Comparison of ENCODE assay signal across 11 mouse cellular contexts in genomic region chr11:69683576-69683975, GRCm38 (mm10). TPM values are rescaled to one million over a fixed set of nuclear protein-coding genes. Genes with fewer than 3 reads are reported as not detected.
DNase-seq lines count a peak whose midpoint lies in the region; ATAC-seq and TF ChIP-seq lines count a peak whose summit lies in the region.
"Had no signal": no experiment of that assay in that cellular context is flagged by ENCODE, and none has a peak within 500 bp of the region (broad histone marks: within the 10 kb centered on the region; RNA-seq: fewer than 3 reads in every experiment).

No protein-coding gene starts in this region.

- 0 out of 2 replicates have a peak, but pooled peaks cover 13% of the 10 kb centered on the region for H3K27me3 ChIP-seq in forebrain, embryonic 10.5 days (ENCODE audit: poor library complexity, severe bottlenecking)
- peaks cover 17% of the 10 kb centered on the region; the same call in 1 of the 2 replicates for H3K27me3 ChIP-seq in forebrain, embryonic 12.5 days
- no peaks in the 10 kb centered on the region for H3K27me3 ChIP-seq in intestine, embryonic 14.5 days (replicated peaks; ENCODE audit: control insufficient read depth, insufficient read depth, low read length)
- no peaks in the 10 kb centered on the region for H3K27me3 ChIP-seq in midbrain, postnatal 0 days (ENCODE audit: insufficient read depth, low read length)

- WGBS in forebrain, embryonic 10.5 days: 84% methylated on average over 7 of the region's 7 CpGs
- WGBS in forebrain, embryonic 12.5 days: 87% methylated on average over 7 of the region's 7 CpGs
- 82% methylated on average over 7 of the region's 7 CpGs for WGBS in intestine, embryonic 14.5 days
- WGBS in midbrain, postnatal 0 days: 81% methylated on average over 7 of the region's 7 CpGs

- DNase-seq in forebrain, embryonic 10.5 days (ENCODE audit: extremely low spot score, low spot score): no peak
- no peak for DNase-seq in layer of hippocampus, adult 2 months (ENCODE audit: low spot score in 2 of 2)
- DNase-seq in layer of hippocampus, adult 9-11 months: no peak
- no peak for DNase-seq in intestine, embryonic 14.5 days (ENCODE audit: low spot score)
- DNase-seq in midbrain, postnatal 0 days (ENCODE audit: low spot score): no peak
- no peak for DNase-seq in thymus, postnatal 10 days (ENCODE audit: low spot score in 2 of 2)
- no peak for DNase-seq in adrenal gland, adult 2 months
- DNase-seq: kidney, postnatal 10 days had no signal

- H3K36me3 ChIP-seq in forebrain, embryonic 10.5 days (replicated peaks): peaks cover 21% of the 10 kb centered on the region
- H3K36me3 ChIP-seq in forebrain, embryonic 12.5 days (replicated peaks): peaks cover 18% of the 10 kb centered on the region
- peaks cover 13% of the 10 kb centered on the region for H3K36me3 ChIP-seq in intestine, embryonic 14.5 days (ENCODE audit: control insufficient read depth, insufficient read depth, low read length)
- H3K36me3 ChIP-seq in midbrain, postnatal 0 days (ENCODE audit: insufficient read depth, low read length): 0 out of 2 replicates have a peak, but pooled peaks cover 7% of the 10 kb centered on the region

- no peak for TF ChIP-seq CTCF in layer of hippocampus, adult 2 months (conservative IDR thresholded peaks at IDR 0.05)
- TF ChIP-seq CTCF in midbrain, postnatal 0 days (IDR thresholded peaks at IDR 0.05): no peak

- no peaks in the 10 kb centered on the region for H3K9me3 ChIP-seq in forebrain, embryonic 10.5 days
- H3K9me3 ChIP-seq in forebrain, embryonic 12.5 days: no peaks in the 10 kb centered on the region
- H3K9me3 ChIP-seq in intestine, embryonic 14.5 days (ENCODE audit: control insufficient read depth, low read length): no peaks in the 10 kb centered on the region
- H3K9me3 ChIP-seq in midbrain, postnatal 0 days (ENCODE audit: low read length): no peaks in the 10 kb centered on the region
- H3K9me3 ChIP-seq: megakaryocyte, embryonic 14.5 days had no signal

- ATAC-seq in forebrain, embryonic 12.5 days (ENCODE audit: low FRiP score): no peak
- ATAC-seq in intestine, embryonic 14.5 days (replicated peaks; ENCODE audit: low FRiP score, low TSS enrichment, low read depth): no peak
- ATAC-seq in midbrain, postnatal 0 days (ENCODE audit: low FRiP score): no peak

- H3K27ac ChIP-seq in forebrain, embryonic 10.5 days: peak overlapping the region; percentile 91
- H3K27ac ChIP-seq in forebrain, embryonic 12.5 days: no peak overlapping the region
- H3K27ac ChIP-seq in layer of hippocampus, adult 2 months: peak overlapping the region; percentile 95
- 0 out of 2 replicates have a peak overlapping the region, but pooled peaks have one; percentile 92 for H3K27ac ChIP-seq in intestine, embryonic 14.5 days (ENCODE audit: low read depth)
- H3K27ac ChIP-seq in midbrain, postnatal 0 days (ENCODE audit: low read depth, low read length): peak overlapping the region; percentile 83

- H3K9ac ChIP-seq in forebrain, embryonic 12.5 days: no peak overlapping the region
- H3K9ac ChIP-seq in intestine, embryonic 14.5 days (ENCODE audit: low read length): no peak overlapping the region; the same call in 1 of the 2 replicates
- no peak overlapping the region for H3K9ac ChIP-seq in midbrain, postnatal 0 days (replicated peaks; ENCODE audit: low read length, poor library complexity, severe bottlenecking)

- no peak overlapping the region for H3K4me2 ChIP-seq in forebrain, embryonic 12.5 days
- H3K4me2 ChIP-seq in intestine, embryonic 14.5 days (ENCODE audit: low read length): peak overlapping the region; percentile 92; the same call in 1 of the 2 replicates
- peak overlapping the region; percentile 55; the same call in 1 of the 2 replicates for H3K4me2 ChIP-seq in midbrain, postnatal 0 days (ENCODE audit: low read depth, low read length, poor library complexity, severe bottlenecking)

- H3K4me3 ChIP-seq in forebrain, embryonic 10.5 days: no peak overlapping the region
- no peak overlapping the region for H3K4me3 ChIP-seq in forebrain, embryonic 12.5 days (replicated peaks)
- H3K4me3 ChIP-seq in layer of hippocampus, adult 2 months: no peak overlapping the region
- no peak overlapping the region for H3K4me3 ChIP-seq in intestine, embryonic 14.5 days (ENCODE audit: low read depth, low read length)
- H3K4me3 ChIP-seq in midbrain, postnatal 0 days (ENCODE audit: low read depth, low read length): no peak overlapping the region; the same call in 1 of the 2 replicates

- peaks cover 61% of the 10 kb centered on the region for H3K4me1 ChIP-seq in forebrain, embryonic 10.5 days
- peaks cover 36% of the 10 kb centered on the region for H3K4me1 ChIP-seq in forebrain, embryonic 12.5 days
- peaks cover 30% of the 10 kb centered on the region for H3K4me1 ChIP-seq in intestine, embryonic 14.5 days (replicated peaks; ENCODE audit: control insufficient read depth, insufficient read depth, low read length)
- peaks cover 11% of the 10 kb centered on the region for H3K4me1 ChIP-seq in midbrain, postnatal 0 days (ENCODE audit: insufficient read depth, low read length)

RNA-seq across cellular contexts. Expression of gene Senp3, which starts 1.7 kb away (rescaled TPM):
- 127 and 128 TPM in 2 replicates for polyA plus RNA-seq in forebrain, embryonic 10.5 days (2016; fragmentation: Nextera tagmentation; extraction: Ambion mirVana)
- 106 and 119 TPM in 2 replicates for polyA plus RNA-seq in forebrain, embryonic 12.5 days (2016; fragmentation: Nextera tagmentation; extraction: Ambion mirVana)
- 100 to 1,000 TPM; 108 to 132 TPM for total RNA-seq in layer of hippocampus, adult 2 months (2021)
- 79.1 and 90.8 TPM in 2 replicates for polyA plus RNA-seq in intestine, embryonic 14.5 days (2014; fragmentation: Nextera tagmentation; extraction: Ambion mirVana)
- total RNA-seq in midbrain, postnatal 0 days (2014; rRNA removed): 81.7 and 89.2 TPM in 2 replicates
- polyA plus RNA-seq in midbrain, postnatal 0 days (2015; fragmentation: Nextera tagmentation; extraction: Ambion mirVana): 70.3 and 74.0 TPM in 2 replicates
- 10 to 100 TPM; 65.5 to 75.5 TPM for total RNA-seq in adrenal gland, adult 2 months (2021)
- polyA plus RNA-seq in adrenal gland, adult 2 months (2012; rRNA removed): 34.3 and 37.5 TPM in 2 replicates

RNA-seq across cellular contexts. Expression of gene Tnfsf13, which starts 2.0 kb away (rescaled TPM):
- 0.20 TPM in 1 of 2 replicates, not detected in the other for polyA plus RNA-seq in forebrain, embryonic 10.5 days (2016; fragmentation: Nextera tagmentation; extraction: Ambion mirVana)
- polyA plus RNA-seq in forebrain, embryonic 12.5 days (2016; fragmentation: Nextera tagmentation; extraction: Ambion mirVana): 0.26 TPM in 1 of 2 replicates, not detected in the other
- total RNA-seq in layer of hippocampus, adult 2 months (2021): 1 to 10 TPM; 2.1 to 2.5 TPM
- polyA plus RNA-seq in intestine, embryonic 14.5 days (2014; fragmentation: Nextera tagmentation; extraction: Ambion mirVana): 0.48 TPM in 1 of 2 replicates, not detected in the other
- total RNA-seq in midbrain, postnatal 0 days (2014; rRNA removed): 0.27 and 0.57 TPM in 2 replicates
- 0.96 and 1.1 TPM in 2 replicates for polyA plus RNA-seq in midbrain, postnatal 0 days (2015; fragmentation: Nextera tagmentation; extraction: Ambion mirVana)
- 1 to 10 TPM; 1.6 to 2.4 TPM for total RNA-seq in adrenal gland, adult 2 months (2021)
- polyA plus RNA-seq in adrenal gland, adult 2 months (2012; rRNA removed): 2.2 and 2.4 TPM in 2 replicates
- polyA plus RNA-seq: stomach, embryonic 14.5 days had no signal

RNA-seq across cellular contexts. Expression of gene Eif4a1, which starts 11.4 kb away (rescaled TPM):
- 725 and 747 TPM in 2 replicates for polyA plus RNA-seq in forebrain, embryonic 10.5 days (2016; fragmentation: Nextera tagmentation; extraction: Ambion mirVana)
- 694 and 751 TPM in 2 replicates for polyA plus RNA-seq in forebrain, embryonic 12.5 days (2016; fragmentation: Nextera tagmentation; extraction: Ambion mirVana)
- total RNA-seq in layer of hippocampus, adult 2 months (2021): 100 to 1,000 TPM; 342 to 344 TPM
- polyA plus RNA-seq in intestine, embryonic 14.5 days (2014; fragmentation: Nextera tagmentation; extraction: Ambion mirVana): 645 and 692 TPM in 2 replicates
- 767 and 793 TPM in 2 replicates for total RNA-seq in midbrain, postnatal 0 days (2014; rRNA removed)
- 501 and 502 TPM in 2 replicates for polyA plus RNA-seq in midbrain, postnatal 0 days (2015; fragmentation: Nextera tagmentation; extraction: Ambion mirVana)
- 100 to 1,000 TPM; 509 to 543 TPM for total RNA-seq in adrenal gland, adult 2 months (2021)
- 85.0 and 144 TPM in 2 replicates for polyA plus RNA-seq in adrenal gland, adult 2 months (2012; rRNA removed)

RNA-seq across cellular contexts. Expression of gene Tnfsf12, which starts 12.1 kb away (rescaled TPM):
- 1.1 and 1.6 TPM in 2 replicates for polyA plus RNA-seq in forebrain, embryonic 10.5 days (2016; fragmentation: Nextera tagmentation; extraction: Ambion mirVana)
- 1.3 and 1.6 TPM in 2 replicates for polyA plus RNA-seq in forebrain, embryonic 12.5 days (2016; fragmentation: Nextera tagmentation; extraction: Ambion mirVana)
- 1 to 10 TPM; 8.9 to 9.6 TPM for total RNA-seq in layer of hippocampus, adult 2 months (2021)
- polyA plus RNA-seq in intestine, embryonic 14.5 days (2014; fragmentation: Nextera tagmentation; extraction: Ambion mirVana): 8.0 and 9.4 TPM in 2 replicates
- total RNA-seq in midbrain, postnatal 0 days (2014; rRNA removed): 4.7 and 6.2 TPM in 2 replicates
- 4.3 and 4.5 TPM in 2 replicates for polyA plus RNA-seq in midbrain, postnatal 0 days (2015; fragmentation: Nextera tagmentation; extraction: Ambion mirVana)
- 10 to 100 TPM; 19.8 to 37.1 TPM for total RNA-seq in adrenal gland, adult 2 months (2021)
- 44.7 and 57.4 TPM in 2 replicates for polyA plus RNA-seq in adrenal gland, adult 2 months (2012; rRNA removed)

RNA-seq across cellular contexts. Expression of gene Tnfsfm13, which starts 12.3 kb away (rescaled TPM):
- polyA plus RNA-seq in forebrain, embryonic 10.5 days (2016; fragmentation: Nextera tagmentation; extraction: Ambion mirVana): 0.44 and 0.55 TPM in 2 replicates
- 0.51 and 0.84 TPM in 2 replicates for polyA plus RNA-seq in forebrain, embryonic 12.5 days (2016; fragmentation: Nextera tagmentation; extraction: Ambion mirVana)
- 1 to 10 TPM; 1.6 to 2.2 TPM for total RNA-seq in layer of hippocampus, adult 2 months (2021)
- 2.3 and 3.7 TPM in 2 replicates for polyA plus RNA-seq in intestine, embryonic 14.5 days (2014; fragmentation: Nextera tagmentation; extraction: Ambion mirVana)
- total RNA-seq in midbrain, postnatal 0 days (2014; rRNA removed): 1.3 and 1.8 TPM in 2 replicates
- polyA plus RNA-seq in midbrain, postnatal 0 days (2015; fragmentation: Nextera tagmentation; extraction: Ambion mirVana): 1.2 and 1.9 TPM in 2 replicates
- 1 to 10 TPM; 3.1 to 7.0 TPM for total RNA-seq in adrenal gland, adult 2 months (2021)
- polyA plus RNA-seq in adrenal gland, adult 2 months (2012; rRNA removed): 12.7 and 18.9 TPM in 2 replicates
